Mouse (Mus musculus) thymus, adult 2 months (tissue): ENCODE results near the gene Filip1. TPM values are rescaled to one million over a fixed set of nuclear protein-coding genes. Genes with fewer than 3 reads are reported as not detected.

Experiments used
- DNase-seq: peaks from one replicate; pipeline ENCODE4 v3.0.0; 2021
- H3K27ac ChIP-seq: fragments of 200-500 bp; 2 replicates; pipeline ENCODE4 v1.5.1; 2012; ENCODE audit warnings: low read length, control low read depth; ENCODE audit not compliant: control insufficient read depth, insufficient read depth
- H3K27me3 ChIP-seq: fragments of 200-500 bp; 2 replicates; pipeline ENCODE4 v1.6.1; 2012; ENCODE audit warnings: mild to moderate bottlenecking, low read length, moderate library complexity, mixed read lengths; ENCODE audit not compliant: control insufficient read depth, insufficient read depth
- H3K36me3 ChIP-seq: fragments of 200-500 bp; 2 replicates; pipeline ENCODE4 v1.6.1; 2012; ENCODE audit warnings: mild to moderate bottlenecking, low read length, moderate library complexity; ENCODE audit not compliant: control insufficient read depth, insufficient read depth
- H3K4me1 ChIP-seq: fragments of 200-500 bp; replicated peaks from 2 replicates; pipeline ENCODE4 v1.6.1; 2012; ENCODE audit warnings: low read length; ENCODE audit not compliant: control insufficient read depth, insufficient read depth
- H3K4me3 ChIP-seq: fragments of 200-500 bp; 2 replicates; pipeline ENCODE4 v1.5.1; 2012; ENCODE audit warnings: mild to moderate bottlenecking, low read length, control low read depth, moderate library complexity; ENCODE audit not compliant: control insufficient read depth, insufficient read depth
- CTCF ChIP-seq: fragments of 200-500 bp; IDR thresholded peaks from 2 replicates; pipeline ENCODE4 v1.5.1; 2012; ENCODE audit warnings: mild to moderate bottlenecking, control low read depth, low read length, moderate library complexity, borderline replicate concordance; ENCODE audit not compliant: control insufficient read depth, poor library complexity, insufficient read depth; ENCODE audit errors: extremely low read depth
- POLR2A ChIP-seq: fragments of 200-500 bp; IDR thresholded peaks from 2 replicates; pipeline ENCODE4 v1.6.1; 2012; ENCODE audit warnings: mild to moderate bottlenecking, low read length, control low read depth, moderate library complexity; ENCODE audit not compliant: control insufficient read depth, poor library complexity, insufficient read depth; ENCODE audit errors: extremely low read depth
- WGBS: fragments of 180-500 bp; shearing (Covaris S2); methylation state at CpG from one replicate; pipeline ENCODE4 v1.1.7; 2018; 5-methylcytosine and 5-hydroxymethylcytosine counted together
- polyA plus RNA-seq: library from polyadenylated mRNA; depleted of rRNA; stranded (reverse); fragments of >200 nt; gene quantifications from 2 replicates; pipeline ENCODE4 v1.2.3, GENCODE M21; 2012

Filip1 gene
- polyA plus RNA-seq, 1 experiment: 0.90 TPM

DNA sequence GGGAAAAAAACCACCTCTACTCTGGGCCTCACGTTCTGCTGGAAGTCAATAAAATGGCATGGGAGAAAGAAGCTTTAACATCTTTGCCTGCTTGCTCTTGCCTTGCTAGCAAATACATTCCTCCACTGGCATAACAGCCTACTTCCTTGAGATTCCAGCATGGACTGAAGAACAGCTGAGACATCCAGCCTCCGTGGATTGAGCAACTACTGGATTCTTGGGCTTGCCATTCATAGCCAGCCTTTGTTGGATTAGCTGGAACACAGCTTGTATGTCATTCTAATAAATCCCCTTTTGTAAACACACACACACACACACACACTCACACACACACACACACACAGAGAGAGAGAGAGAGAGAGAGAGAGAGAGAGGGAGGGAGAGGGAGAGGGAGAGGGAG is 185.6 kb downstream of the Filip1 start:
- Histone ChIP-seq H3K4me3 (no peak overlapping the region), H3K27me3 (no peaks in the 10 kb centered on the region), H3K4me1 (no peaks in the 10 kb centered on the region), H3K27ac (no peak overlapping the region), H3K36me3 (no peaks in the 10 kb centered on the region)
- TF ChIP-seq CTCF: no peak
- no peak for TF ChIP-seq POLR2A
- no peak for DNase-seq
- 93% methylated on average over 2 of the region's 2 CpGs for WGBS

DNA sequence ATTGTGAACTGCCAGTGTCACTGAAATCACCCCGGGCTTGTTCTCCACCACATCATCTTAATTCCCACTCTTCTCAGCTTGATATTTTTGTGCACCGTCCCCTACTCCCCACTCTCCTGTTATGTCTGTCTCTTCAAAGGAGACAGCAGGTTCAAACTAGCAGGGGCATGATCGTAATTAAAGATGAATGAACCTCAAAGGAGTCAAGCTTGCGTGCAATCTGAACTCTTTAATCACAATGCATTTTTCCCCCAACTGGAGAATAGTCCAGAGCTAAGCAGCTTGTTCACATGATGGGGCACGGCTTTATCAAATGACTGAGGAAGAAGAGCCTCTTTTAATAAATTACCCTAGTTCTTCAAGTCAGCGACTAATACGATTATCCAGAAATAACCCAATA is 187.1 kb downstream of the Filip1 start:
- Histone ChIP-seq H3K4me3 (no peak overlapping the region), H3K4me1 (no peaks in the 10 kb centered on the region), H3K36me3 (no peaks in the 10 kb centered on the region), H3K27ac (no peak overlapping the region), H3K27me3 (no peaks in the 10 kb centered on the region)
- 93% methylated on average over 7 of the region's 7 CpGs for WGBS
- DNase-seq: no peak
- no peak for TF ChIP-seq POLR2A
- TF ChIP-seq CTCF: no peak

DNA sequence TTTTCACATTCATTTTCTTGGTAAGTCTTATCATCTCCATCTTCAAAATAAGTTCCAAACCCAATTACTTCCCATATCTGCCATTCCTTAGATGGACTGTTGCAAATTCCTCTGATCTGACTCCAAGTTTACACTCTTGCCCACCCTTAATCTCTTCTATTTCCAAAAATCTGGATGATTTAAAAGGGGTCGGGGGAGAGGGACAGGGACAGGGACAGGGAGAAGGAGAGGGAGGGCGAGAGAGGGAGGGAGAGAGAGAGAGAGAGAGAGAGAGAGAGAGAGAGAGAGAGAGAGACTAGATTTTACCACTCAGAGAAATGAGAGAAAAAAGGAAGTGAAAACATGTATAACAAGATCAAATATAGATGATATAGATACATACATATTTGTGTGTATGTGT is 188.8 kb downstream of the Filip1 start:
- no peaks in the 10 kb centered on the region for H3K4me1 ChIP-seq
- TF ChIP-seq CTCF (no peak), POLR2A (no peak)
- no peak for DNase-seq
- no peaks in the 10 kb centered on the region for H3K27me3 ChIP-seq
- WGBS: 91% methylated on average over 2 of the region's 2 CpGs
- no peak overlapping the region for H3K27ac ChIP-seq
- no peaks in the 10 kb centered on the region for H3K36me3 ChIP-seq
- no peak overlapping the region for H3K4me3 ChIP-seq

DNA sequence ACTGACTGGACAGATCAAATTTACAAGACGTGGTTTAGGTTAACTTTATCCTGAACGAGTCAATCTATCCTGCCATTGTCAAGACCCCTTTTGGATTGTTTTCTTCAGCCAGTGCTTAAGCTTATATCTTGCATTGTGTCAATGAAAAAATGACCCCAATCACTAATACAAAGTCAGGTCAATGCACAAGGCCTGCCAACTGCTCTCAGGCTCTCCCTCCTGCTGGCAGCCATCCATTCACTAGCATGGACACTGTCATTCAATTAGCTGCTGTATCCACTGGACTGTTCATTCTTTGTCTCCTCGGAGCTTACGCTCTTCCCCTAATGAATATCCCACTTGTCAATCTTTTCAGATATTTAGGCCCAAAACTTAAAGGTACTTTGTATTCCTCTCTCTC is 189.2 kb downstream of the Filip1 start:
- no peak for DNase-seq
- WGBS: 96% methylated on average over 4 of the region's 4 CpGs
- no peak for TF ChIP-seq CTCF
- no peak for TF ChIP-seq POLR2A
- H3K4me3 ChIP-seq: no peak overlapping the region
- H3K27ac ChIP-seq: no peak overlapping the region
- no peaks in the 10 kb centered on the region for H3K4me1 ChIP-seq
- H3K27me3 ChIP-seq: no peaks in the 10 kb centered on the region
- no peaks in the 10 kb centered on the region for H3K36me3 ChIP-seq

DNA sequence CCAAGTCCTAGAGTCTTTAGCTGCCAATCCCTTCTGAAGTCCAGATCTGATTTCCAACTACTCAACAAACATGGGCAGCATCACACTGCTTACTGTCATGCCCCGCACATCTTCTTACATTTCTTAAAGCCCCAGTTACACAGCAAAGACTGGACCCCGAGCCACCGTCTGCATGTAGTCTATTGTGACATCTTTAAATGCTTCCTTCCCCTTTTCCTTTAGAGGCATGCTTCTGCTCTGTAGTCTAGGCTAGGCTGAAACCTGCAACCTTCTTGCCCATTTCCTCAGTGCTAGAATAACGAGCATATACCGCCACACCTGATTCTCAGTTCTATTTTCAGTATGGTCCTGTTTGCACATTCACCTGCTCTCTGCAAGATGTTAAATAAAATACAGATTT is 196.2 kb downstream of the Filip1 start:
- Histone ChIP-seq H3K4me3 (no peak overlapping the region), H3K36me3 (no peaks in the 10 kb centered on the region), H3K27ac (no peak overlapping the region), H3K4me1 (peaks cover 17% of the 10 kb centered on the region), H3K27me3 (no peaks in the 10 kb centered on the region)
- 26% methylated on average over 5 of the region's 5 CpGs for WGBS
- no peak for TF ChIP-seq POLR2A
- TF ChIP-seq CTCF: no peak
- no peak for DNase-seq

DNA sequence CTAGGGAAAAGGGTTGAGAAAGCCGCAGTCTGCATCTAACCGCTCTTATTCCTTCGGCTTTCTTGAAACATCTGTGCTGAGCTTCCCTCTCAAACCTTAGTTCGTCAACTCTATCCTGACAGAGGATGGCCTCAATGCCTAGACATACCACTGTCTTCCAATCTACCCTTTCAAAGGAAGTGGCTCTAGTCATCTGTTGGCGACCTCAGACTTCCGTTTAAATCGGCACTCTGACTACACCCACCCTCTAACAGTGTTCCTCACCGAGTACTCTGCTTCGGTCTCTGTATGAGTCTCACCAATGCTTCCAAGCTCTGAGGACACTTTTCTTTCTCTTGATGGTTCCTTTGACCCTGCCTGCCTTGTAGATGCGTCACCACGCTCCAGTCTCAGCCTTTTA is 196.6 kb downstream of the Filip1 start:
- no peak overlapping the region for H3K4me3 ChIP-seq
- WGBS: 21% methylated on average over 11 of the region's 11 CpGs

DNA sequence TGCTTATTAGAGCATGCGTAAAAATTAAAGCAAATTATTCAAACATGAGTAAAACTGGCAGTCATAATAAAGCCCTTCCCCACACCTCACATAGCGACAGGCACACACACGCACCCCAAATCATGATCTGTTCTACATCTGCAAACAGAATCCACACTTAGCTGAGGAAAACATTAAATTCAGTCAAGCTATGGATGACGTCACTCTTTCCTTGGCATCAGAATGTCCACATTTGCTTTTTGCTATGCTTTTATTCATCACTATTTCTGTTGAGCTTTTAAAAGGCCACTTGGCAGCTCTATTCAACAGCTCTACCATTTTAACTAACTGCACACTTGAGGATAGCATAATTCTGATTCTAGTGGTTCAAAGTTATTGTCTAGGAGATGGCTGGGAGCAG is 198.1 kb downstream of the Filip1 start:
- no peaks in the 10 kb centered on the region for H3K36me3 ChIP-seq
- H3K4me3 ChIP-seq: no peak overlapping the region
- no peaks in the 10 kb centered on the region for H3K27me3 ChIP-seq
- DNase-seq: no peak
- over 99% methylated on average over 4 of the region's 4 CpGs for WGBS
- no peak for TF ChIP-seq CTCF
- TF ChIP-seq POLR2A: no peak
- H3K4me1 ChIP-seq: peaks cover 20% of the 10 kb centered on the region
- H3K27ac ChIP-seq: no peak overlapping the region

More for the DNA sequence above, 196.6 kb downstream of the Filip1 start:
- Histone ChIP-seq H3K27ac (no peak overlapping the region), H3K4me1 (peaks cover 17% of the 10 kb centered on the region), H3K36me3 (no peaks in the 10 kb centered on the region), H3K27me3 (no peaks in the 10 kb centered on the region)
- TF ChIP-seq POLR2A: no peak
- no peak for TF ChIP-seq CTCF
- no peak for DNase-seq
